Mouse (Mus musculus) naive thymus-derived CD4-positive, alpha-beta T cell, adult 2 months (primary cell): ENCODE measurements around the gene Tmem247.

Experiments used
- DNase-seq: peaks from one replicate; pipeline ENCODE4 v3.0.0-alpha.2; 2011; ENCODE audit warnings: low read depth

Tmem247 gene

GRCm38 (mm10) chr17:86963586-86963902, 46.4 kb downstream of the Tmem247 start:
- peak; percentile 38 for DNase-seq

GRCm38 (mm10) chr17:86964041-86964440, 46.9 kb downstream of the Tmem247 start:
- peak; percentile 24 for DNase-seq

GRCm38 (mm10) chr17:86964502-86964901, 47.4 kb downstream of the Tmem247 start:
- peak; percentile 10 for DNase-seq

GRCm38 (mm10) chr17:86965121-86965520, 48.0 kb downstream of the Tmem247 start:
- DNase-seq = no peak

GRCm38 (mm10) chr17:86966040-86966439, 48.9 kb downstream of the Tmem247 start:
- no peak for DNase-seq

DNA sequence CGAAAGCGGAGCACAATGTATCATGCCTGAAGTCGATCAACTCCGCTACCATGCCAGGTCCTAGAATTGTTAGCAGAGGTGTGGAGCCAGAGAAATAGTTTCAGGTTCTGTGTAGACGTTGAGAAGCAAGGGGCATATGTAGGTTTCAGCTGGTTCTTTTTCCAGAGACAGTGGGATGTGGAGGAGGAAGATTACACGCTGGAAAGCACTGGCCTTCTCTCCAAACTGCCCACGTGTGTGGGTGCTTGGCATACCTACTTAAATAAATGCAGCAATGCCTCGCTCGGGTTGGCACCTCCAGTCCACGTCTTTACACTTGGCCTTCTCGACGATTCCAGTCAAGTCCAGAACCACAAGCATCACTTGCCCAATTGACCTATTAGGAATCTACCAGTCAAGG, 49.9 kb downstream of the Tmem247 start:
- DNase-seq = no peak

- DNase-seq = no peak
Observed at GRCm38 (mm10) chr17:86967536-86968525, 50.7 kb downstream of the Tmem247 start.

GRCm38 (mm10) chr17:86968581-86968980, 51.4 kb downstream of the Tmem247 start:
- no peak for DNase-seq

GRCm38 (mm10) chr17:86969582-86969981, 52.4 kb downstream of the Tmem247 start:
- peak; percentile 45 for DNase-seq

DNA sequence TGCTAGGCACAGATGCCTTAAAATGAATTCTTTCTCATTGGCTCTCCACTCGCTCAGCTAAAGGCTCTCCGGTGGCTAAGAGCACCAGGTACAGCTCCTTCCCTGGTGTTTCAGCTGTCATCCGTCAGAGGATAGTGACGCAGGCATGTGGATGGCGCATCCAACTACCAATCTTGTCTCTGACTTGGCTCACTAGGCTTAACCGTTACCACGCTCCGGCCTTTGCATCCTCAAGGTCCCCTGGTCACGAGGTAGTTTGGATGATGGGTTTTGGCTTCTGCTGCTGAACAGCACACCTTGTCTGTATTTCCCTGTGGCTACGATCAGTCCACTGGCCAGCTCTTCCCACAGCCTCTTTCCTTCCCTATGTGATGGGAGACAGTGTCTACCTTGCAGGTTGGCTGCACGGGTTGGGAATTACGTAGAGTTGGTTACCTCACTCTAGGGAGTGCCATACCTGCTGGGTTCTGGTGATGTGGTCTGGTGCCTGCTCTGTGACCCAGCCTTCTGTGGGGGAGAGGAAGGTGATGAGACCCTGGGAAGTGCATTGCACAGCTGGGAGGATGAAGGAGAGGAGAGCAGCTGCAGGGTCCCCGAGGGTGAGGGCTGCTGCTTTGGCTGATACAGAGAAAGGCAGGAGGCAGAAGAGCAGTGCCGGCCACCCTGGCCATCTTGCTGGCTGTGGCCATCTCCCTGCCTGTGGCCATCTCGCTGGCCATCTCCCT, 53.0 kb downstream of the Tmem247 start:
- no peak for DNase-seq

DNA sequence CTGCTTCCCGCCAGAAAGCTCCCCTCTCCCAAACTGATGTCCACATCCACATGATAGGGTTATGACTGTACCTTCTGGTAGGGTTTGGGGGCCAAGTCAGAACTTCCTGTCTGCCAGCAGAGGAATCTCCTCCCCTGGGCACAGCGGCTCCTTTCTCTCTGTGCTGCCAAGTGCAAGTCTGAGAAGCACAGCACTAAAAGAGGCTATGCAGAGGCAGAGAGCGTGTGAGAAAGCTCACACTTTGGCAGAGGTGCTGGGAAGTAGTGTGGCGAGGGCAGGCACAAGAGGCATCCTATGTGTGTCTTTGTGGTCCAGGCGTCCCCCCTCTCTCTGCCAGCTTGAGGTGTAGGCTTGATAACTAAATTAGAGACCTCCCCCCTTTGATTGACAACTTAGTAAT, 53.9 kb downstream of the Tmem247 start:
- peak; percentile 8 for DNase-seq

DNA sequence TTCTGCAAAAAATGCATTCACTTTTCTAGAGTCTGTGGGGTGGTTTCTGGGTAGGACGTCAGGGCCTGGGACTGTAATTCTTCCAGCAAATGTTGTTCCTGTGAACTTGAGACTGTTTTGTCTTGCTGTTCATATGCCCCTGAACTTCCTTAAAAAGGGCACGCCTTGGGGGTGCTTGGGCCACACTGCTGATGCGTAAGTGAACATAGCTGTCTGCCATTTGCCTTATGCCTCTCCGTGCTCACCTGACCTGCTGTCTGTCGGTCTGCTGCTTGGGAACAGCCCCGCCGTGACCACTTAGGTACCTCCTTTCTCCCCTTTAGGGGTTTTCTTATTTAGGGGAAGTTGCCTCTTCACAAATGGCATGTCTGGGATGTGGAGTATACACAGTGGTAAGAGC, 54.7 kb downstream of the Tmem247 start:
- DNase-seq = no peak
